Mouse (Mus musculus) heart, postnatal 4 days (tissue): Measurements from ENCODE around the gene Zfp580. TPM values are rescaled to one million over a fixed set of nuclear protein-coding genes. Genes with fewer than 3 reads are reported as not detected.
A peak's percentile ranks its signal among the peaks of the same experiment; 100 is the strongest.

ENCODE experiments used
- DNase-seq: peaks from one replicate; pipeline ENCODE4 v3.0.0; 2021
- total RNA-seq, 2 experiments: library from RNA; stranded (reverse); gene quantifications; 2 replicates each; pipeline ENCODE4 v1.2.3; 2021

Zfp580 gene
- total RNA-seq, 2 experiments from 2014 or later: 12.2 to 13.2 TPM

DNA sequence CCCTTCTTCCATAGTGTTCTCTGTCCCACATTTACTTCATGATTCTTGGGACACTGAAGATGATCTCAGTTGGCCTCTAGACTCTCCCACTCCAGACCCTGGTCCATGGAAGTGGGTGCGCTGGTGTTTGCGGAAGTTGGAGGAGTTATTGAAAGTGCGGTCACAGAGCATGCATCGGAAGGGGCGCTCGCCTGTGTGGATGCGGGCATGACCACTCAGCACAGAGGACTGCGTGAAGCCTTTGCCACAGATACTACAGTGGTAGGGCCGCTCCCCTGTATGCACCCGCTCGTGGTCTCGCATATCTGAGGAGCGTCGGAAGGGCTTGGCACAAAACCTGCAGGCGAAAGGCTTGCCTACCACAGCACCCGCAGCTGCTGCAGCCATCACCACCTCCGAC lies 15.7 kb upstream of the Zfp580 start:
- no peak for DNase-seq

DNA sequence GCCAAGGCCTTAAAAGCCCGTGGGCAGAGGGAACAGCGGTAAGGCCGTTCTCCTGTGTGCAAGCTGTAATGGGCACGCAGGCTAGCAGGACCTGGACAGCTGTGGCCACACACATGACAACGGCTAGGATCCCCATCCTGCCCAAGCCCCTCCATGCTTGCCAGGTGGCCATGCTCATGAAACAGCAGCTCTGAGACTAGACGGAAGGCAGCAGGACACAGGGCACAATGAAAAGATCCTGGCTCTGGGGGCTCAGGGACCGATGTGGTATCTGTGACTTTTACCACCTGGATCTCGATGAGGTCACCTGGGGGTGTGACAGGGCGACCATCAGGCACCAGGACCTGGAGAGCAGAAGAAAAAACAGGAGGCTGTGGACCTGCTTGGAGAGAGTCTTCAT lies 15.2 kb upstream of the Zfp580 start:
- no peak for DNase-seq

DNA sequence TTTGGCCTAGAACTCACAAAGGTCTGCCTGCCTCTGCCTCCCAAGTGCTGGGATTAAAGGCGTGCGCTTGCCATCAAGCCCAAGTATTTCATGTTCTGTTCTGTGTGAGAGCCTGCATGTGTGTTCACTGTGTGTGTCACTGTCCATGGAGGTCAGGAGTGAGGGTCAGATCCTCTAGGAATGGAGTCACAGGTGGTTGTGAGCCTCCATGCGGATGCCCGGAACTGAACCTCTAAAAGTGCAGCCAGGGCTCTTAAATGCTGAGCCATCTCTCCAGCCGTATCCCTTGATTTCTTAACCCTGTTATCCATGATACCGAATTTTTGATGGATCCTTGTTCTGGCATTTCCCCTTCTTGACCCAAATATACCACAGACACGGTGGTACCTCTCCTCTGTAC lies 14.3 kb upstream of the Zfp580 start:
- no peak for DNase-seq

DNA sequence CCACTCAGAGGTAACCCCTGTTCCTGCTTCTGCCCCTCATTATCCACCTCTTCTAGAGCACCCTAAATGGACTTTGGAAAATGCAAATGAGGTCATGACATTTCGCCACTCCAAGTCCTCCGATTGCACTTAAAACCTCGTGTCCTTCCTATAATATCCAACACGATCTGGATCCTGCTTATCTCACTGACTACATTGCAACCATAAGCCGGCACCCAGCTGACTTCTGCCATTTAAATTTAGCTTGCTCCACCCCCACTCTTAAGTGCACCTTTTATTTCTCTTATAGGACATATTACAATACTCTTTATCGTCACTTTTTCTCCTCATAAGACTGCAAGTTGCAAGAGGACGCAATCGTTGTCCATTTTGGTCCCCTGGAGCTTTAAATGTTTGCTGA lies 13.9 kb upstream of the Zfp580 start:
- DNase-seq: no peak

DNA sequence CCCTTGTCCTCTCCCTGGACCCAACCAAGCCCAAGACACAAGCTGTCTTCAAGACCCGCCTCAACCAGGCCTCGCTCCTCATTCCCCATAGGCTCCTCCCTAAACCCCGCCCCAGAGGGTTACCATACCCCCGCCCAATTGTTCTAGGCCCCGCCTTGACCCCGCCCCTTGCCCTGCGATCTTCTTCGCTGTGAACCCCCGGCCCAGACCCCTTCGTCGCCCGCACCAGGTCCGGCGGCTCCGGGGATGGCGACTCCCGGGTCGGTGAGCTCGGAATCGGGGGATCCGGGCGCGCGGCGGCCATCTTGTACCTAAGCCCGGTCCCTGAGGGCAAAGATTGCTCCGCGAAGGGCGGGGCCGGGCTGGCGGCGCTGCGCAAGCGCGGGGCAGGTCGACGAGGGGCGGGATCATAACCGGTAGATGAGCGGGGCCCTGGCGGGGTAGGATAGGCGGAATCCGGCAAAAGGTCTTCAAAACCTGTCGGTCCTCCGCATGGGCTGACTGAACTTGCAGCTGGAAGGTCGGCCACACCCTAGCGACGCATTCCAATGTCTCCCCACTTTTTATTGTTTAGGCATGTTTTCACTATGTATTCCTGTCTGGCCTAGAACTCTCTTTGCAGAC lies 13.1 kb upstream of the Zfp580 start, which contains the start of gene Zfp784:
Gene Zfp784 (minus strand): TSS at position 338 of the 624 bp plus-strand sequence.
- DNase-seq: peak; percentile 95

DNA sequence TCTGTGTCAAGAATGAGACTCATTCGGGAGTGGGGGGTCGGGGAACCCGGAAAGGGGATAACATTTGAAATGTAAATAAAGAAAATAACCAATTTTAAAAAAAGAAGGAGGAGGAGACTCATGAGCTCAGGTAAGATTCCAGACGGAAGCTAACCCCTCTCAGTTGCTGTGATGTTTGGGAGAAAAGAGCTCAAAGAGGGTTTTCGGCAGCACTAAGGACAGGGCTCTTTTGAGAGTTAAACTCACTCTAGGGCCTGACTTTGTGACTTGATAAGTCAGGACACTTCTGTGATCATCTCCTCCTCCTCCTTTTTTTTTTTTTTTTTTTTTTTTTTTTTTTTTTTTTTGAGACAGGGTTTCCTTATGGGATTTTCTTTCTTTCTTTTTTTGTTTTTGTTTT lies 12.4 kb upstream of the Zfp580 start:
- no peak for DNase-seq

DNA sequence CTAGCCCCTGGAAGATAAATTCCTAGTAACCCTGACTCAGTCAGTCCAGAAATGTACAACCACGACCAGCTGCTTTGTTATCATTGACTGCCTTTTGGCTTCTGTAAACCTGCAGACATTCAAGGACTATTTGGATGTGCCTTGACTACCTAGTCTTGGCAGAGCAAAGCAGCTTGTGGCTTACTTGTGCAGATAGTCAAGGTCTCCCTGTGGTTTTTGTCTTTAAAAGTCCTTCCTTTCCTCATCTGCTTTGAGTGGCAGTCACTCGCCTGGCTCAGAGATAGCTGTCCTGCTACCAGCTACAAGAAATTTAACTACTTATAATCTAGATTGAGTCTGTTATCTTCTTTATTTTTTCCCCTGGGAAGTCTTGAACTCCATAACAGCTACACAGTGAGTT lies 6.4 kb upstream of the Zfp580 start:
- no peak for DNase-seq

DNA sequence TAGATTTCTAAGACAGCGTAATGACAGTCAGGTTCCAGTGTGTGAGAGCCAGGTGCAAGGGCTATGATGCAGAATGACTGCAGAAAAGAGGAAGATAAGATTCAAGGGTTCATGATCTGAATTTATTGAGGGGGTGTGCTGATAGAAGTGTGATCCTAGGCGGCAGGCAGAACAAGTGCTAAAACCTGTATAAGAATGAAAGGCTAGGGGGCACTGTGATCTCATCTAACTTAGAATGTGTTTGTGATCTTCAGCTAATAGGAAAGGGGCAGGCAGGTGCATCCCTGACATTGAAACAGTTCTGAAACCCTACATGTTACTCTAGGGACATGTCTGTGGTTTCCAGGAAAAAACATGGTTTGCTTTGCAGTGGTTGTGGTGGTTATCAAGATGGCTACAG lies 5.2 kb upstream of the Zfp580 start:
- no peak for DNase-seq

DNA sequence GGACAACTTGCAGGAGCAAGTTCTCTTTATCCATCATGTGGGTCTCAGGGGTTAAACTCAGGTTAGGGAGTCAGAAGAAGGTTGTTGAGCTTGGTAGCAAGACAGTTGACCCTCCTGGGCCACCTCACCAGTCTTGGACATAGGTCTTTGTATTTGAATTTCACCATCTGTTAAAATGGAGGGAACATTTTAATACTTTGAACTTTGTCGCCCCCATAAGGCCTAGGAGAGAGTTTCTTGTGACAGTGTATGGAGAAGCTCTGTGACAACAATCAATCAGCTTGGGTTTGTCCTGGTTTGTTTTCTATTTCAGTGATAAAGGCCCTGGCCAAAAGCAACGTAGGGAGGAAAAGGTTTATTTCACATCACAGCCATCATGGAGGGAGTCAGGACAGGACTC lies 4.0 kb upstream of the Zfp580 start:
- no peak for DNase-seq

DNA sequence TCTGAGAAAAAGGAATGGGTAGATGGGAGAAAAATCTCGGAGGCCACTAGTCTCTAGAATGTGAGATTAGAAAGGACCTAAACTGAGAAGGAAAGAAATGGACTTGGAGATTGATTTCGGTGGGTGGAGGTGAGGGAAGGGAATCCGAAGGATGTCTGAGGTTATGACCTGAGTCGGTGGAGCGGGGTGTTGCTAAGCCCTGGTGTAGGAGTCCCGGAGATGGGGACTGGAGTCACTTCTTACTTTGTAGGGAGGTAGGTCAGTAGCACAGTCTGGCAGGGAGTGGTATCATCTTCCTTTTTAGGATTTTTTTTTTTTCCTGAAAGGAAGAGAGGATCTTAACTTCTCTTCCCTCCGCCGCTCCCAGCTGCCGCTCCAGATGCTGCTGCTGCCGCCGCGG lies 1.1 kb downstream of the Zfp580 start:
- no peak for DNase-seq

DNA sequence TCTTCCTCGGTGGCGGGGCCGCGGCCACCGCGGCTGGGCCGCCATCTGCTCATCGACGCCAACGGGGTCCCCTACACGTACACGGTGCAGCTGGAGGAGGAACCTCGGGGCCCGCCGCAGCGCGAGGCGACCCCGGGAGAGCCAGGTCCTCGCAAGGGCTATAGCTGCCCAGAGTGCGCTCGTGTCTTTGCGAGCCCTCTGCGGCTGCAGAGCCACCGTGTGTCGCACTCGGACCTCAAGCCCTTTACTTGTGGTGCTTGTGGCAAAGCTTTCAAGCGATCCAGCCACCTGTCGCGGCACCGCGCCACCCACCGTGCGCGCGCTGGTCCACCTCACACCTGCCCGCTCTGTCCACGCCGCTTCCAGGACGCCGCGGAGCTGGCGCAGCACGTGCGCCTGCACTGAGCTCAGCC lies 1.6 kb downstream of the Zfp580 start:
- DNase-seq: no peak

DNA sequence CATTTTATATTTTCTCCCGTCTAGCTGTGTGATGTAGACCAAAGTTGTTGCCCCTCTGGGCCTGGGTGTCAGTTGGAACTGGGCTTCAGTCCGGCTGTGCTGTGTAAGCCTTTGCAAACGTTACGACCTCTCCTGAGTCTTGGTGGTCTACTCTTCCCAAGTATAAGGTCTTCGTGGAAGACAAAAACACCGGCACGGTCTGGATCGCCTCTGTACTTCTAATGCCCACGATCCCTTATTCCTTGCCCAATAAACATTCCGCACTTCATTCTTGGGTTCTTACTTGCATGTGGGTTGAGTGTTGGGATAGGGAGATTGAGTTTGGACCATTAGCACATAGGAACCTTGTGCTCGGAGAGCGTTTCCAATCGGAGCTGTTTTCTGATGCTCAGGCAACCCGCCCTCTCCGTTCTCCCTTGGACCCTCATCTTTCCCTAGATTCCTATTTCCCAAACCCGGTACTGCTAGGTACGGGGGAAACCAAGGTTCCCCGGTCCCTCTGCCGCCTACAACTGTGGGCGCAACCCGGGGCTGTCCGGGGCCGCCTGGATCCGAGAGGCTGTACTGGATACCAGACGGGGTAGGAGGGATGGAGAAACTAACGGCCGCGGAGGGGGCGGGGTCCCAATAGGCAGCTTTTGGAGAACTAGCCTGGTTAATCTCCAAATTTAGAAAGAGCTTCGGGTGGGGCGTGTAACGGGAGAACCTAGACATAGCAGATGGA lies 2.3 kb downstream of the Zfp580 start:
- DNase-seq: no peak

DNA sequence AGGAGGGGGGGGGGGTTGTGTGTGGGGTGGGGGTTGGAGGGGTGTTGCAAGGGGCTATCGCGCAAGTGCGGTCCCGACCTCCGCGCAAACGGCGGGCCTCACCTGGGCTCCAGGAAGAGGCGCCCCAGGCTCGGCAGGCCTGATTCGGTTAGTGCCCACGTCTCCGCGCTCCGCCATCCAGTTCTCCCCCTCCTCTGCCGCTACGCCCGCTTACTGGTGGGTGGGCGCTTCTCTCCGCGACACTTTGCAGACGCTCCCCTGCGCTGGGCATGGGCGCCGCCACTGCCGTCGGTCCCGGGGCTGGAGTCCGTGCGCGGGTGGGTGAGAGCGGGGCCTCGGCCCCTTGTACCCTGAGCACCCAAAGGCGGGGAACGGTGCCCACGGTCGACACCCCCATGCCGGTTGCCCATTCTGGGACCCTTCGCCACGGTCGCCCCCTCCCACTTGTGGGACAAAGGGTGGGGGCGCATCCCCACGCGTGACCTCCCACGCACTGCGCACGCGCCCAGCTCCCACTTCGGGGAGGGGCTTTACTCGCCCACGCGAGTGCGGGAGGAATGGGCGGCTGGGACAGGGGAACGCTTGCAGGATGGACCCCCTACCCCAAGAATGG lies 5.4 kb downstream of the Zfp580 start:
- no peak for DNase-seq

DNA sequence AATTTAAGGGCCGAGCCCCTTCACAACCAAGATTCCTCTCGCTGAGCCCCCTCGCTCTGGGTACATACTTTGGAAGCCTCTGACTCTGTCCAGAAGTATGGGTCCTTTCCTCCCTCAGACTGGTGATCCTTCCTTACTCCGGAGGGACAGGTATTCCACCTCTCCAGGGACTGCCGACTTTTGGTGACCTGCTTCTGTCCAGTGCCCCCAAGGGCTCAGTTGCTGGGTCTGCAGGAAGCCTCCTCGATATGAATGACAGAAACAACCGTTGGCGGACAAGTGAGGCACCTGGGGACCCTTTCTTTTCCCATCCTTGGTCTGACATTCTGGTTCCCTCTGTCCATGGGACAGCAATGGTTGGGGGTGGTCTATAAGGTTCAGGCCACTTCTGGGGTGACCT lies 6.0 kb downstream of the Zfp580 start:
- DNase-seq: no peak

DNA sequence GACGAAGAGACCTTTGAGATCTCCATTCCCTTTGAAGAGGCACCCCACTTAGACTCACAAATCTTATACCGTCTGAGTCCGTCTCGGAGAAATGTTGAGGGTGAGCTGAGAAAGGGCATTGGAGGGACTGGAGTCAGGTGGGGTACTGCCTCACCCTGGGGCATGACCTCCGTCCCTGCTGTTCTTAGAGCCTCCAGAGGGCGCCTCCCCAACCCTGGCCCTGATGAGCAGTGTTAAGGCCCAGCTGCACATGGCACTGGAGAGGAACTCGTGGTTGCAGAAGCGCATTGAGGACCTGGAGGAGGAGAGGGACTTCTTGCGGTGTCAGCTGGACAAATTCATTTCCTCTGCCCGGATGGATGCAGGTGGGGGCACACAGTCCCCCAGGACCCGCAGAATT lies 6.5 kb downstream of the Zfp580 start:
- DNase-seq: no peak

DNA sequence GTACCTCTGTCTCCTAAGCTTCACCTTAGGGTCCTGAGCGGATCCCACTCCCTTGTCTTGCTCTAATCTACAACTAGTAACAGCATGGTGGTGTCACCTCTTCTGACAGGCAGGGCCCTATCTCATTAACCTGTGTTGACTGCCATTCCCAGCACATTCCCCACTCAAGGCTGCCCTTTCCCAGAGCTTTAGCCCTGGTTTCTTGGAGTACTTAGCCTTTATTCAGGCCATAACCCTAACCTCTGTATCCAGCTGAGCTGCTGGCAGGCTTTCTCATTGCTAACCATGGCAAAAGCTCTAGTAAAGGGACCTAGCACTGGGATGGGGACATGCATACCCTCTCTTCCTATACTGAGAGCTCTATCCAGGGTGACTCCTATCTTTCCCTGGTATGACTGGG lies 7.3 kb downstream of the Zfp580 start:
- DNase-seq: no peak

DNA sequence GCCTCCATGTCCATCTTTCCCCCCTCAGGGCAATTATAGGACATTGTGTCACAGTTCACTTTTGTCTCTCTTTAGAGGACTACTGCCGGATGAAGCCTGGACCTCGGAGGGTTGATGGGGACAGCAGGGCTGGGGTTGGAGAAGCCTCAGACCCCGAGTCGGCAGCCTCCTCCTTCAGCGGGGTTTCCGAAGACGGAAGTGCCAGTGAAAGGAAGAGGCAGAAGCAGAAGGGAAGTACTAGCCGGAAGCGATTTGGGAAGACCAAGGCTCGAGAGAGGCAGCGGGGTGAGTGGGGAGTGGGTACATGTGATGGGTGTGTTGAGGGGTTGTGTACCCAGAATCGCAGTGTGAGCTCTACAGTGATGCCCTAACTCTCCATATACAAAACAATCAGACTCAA lies 8.1 kb downstream of the Zfp580 start:
- no peak for DNase-seq

DNA sequence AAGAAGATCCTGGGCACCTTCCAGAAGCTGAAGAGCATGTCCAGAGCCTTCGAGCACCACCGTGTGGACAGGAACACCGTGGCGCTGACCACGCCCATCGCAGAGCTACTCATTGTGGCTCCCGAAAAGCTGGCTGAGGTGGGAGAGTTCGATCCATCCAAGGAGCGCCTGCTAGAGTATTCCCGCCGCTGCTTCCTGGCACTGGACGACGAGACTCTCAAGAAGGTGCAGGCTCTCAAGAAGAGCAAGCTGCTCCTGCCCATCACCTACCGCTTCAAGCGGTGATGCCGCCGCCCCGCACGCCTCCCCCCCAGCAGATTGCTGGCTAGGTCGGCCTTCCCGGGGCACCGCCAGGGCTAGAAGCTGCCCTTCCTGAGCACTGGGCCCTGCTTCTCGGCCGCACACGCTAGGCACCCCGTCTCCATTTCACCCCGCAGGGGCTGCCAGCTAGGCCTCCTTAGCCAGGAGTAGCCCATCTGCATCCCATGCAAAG lies 8.9 kb downstream of the Zfp580 start:
- peak; percentile 83 for DNase-seq

DNA sequence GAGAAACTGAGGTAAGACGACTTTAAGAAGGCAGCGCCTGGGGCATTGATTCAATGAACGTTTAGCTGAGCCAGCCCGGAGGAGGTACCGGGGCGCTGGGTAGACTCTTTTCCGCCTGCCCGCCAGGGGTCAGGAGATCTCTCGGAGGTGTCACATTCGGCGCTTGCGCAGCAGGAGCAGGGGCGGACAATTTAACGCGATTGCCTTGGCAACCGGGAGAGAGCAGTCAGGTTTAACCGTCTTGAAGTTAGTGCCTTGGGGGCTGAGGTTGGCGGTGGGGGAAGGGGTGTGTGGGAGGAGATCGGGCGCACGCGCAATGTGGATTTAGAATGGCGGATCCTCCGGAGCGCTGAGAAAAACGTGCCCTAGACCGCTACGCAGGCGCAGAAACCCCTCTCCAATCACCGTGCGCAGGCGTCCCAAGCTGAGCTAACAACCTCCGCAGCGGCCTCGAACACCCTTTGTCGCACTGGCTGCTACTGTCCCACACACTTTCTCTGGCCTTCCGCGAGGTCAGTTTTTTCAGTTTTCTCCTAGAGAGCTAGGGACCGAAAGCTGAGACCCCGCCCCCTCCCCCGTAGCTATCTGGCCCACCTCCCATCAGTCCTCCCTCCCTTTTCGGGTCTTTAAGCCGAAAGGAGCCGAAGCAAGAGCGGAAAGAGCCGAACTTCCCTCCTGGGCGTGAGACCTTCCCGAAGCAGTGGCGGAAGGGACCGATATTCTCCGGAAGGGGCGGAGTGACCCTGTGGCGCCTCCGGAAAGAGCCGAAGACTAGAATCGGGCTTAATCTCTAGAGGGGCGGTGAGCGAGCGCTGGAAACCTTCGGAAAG lies 9.8 kb downstream of the Zfp580 start:
- DNase-seq: peak; percentile 99

DNA sequence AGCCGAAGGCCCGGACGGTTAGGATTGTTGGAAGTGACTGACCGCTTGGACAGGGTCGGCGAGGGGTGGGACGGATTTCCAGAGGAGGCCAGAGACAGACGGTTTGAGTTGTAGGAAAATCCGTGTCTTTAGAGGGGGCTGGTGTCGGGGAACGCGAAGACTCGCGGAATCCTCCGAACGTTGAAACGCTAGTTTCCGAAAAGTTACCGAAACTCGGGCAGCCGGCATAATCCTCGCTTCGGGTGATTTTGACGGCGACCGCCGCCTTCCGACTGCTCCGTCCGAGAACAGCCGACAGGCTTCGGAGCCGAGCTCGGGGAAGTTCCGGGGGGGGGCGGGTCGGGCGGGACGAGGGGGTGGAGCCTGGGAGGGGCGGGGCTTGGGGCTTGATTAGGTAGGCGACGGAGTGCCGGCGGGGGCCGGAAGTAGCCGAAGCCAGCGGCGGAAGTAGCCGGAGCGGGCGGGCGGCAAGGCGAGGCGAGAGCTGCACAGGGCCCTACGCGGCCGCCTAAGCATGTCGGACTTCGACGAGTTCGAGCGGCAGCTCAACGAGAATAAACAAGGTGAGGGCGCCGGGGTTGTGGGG lies 10.5 kb downstream of the Zfp580 start, which contains the start of gene U2af2:
Gene U2af2 (plus strand): TSS at position 370 of the 586 bp plus-strand sequence.
- DNase-seq: peak; percentile 96

DNA sequence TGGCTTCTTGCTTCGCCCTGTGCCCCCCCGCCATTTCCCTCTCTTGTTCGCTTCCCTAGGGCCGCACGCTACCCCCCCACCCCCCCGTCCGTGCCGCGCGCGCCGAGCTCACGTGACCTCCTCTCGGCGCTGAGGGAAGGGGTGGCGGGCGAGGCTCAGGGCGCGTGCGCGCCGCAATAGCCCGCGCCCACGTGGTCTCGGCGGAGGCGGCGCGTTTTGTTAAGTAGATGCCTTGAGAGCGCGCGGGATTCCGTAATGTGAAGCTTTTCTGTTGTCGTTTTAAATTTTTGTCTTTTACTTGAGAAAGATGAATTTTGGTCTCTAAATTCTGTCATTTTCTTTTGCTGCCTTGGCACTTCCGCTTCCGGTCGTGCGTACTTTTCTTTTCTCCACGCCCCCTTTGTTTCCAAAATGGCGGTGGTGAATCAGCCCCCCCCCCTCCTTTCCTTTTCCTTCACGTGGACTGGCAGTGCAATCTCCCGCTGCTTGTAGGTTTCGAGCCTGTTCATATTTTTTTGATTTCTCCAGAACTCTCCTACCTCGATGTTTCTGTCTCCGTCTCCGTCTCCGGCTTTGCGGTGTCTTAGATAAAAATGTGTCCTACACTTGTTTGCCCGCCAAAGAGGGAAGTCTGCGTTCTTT lies 11.1 kb downstream of the Zfp580 start:
- DNase-seq: peak; percentile 73

DNA sequence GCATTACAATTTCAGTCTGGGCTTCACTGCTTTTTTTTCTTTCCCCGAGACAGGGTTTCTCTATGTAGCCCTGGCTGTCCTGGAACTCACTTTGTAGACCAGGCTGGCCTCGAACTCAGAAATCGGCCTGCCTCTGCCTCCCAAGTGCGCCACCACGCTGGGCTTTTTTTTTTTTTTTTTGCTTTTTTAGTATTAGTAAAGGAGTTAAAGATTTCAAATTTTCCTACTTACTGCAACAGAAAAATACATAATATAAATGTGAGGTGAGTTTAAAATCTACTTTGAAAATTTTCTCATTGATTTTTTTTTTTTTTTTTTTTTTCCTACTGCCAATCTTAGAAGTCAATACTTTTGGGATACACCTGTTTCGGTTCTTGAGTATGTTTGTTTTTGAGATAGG lies 13.5 kb downstream of the Zfp580 start:
- no peak for DNase-seq
